Mouse (Mus musculus): ENCODE measurements around the gene Nfix.

GRCm38 (mm10) chr8:84743517-84744420 is 56.4 kb downstream of the Nfix start:
- TF ChIP-seq POLR2A (IDR thresholded peaks at IDR 0.05; ENCODE audit: control insufficient read depth, extremely low read depth, insufficient read depth, low read length, poor library complexity) (no peak), CTCF (IDR thresholded peaks at IDR 0.05; ENCODE audit: borderline replicate concordance, control insufficient read depth, extremely low read depth, insufficient read depth, low read length, poor library complexity) (no peak)

All from thymus, adult 2 months (tissue).